Mouse (Mus musculus) forebrain, embryonic 13.5 days (tissue): ENCODE measurements around the gene Perm1. TPM values are rescaled to one million over a fixed set of nuclear protein-coding genes. Genes with fewer than 3 reads are reported as not detected.

Experiments
- ATAC-seq: fragments of 200-750 bp; cut with Nextera tagmentation; 2 replicates; pipeline ENCODE4 v1.8.0; 2017
- H3K27ac ChIP-seq: fragments of 300-500 bp; sonication (generic); 2 replicates; pipeline ENCODE4 v1.5.1; 2015; ENCODE audit warnings: inconsistent platforms, mild to moderate bottlenecking, moderate library complexity
- H3K27me3 ChIP-seq: fragments of 300-500 bp; sonication (generic); 2 replicates; pipeline ENCODE4 v1.6.1; 2015; ENCODE audit warnings: mild to moderate bottlenecking, inconsistent platforms
- H3K36me3 ChIP-seq: fragments of 300-500 bp; sonication (generic); 2 replicates; pipeline ENCODE4 v1.6.1; 2015; ENCODE audit warnings: mild to moderate bottlenecking, inconsistent platforms; ENCODE audit not compliant: poor library complexity, severe bottlenecking
- H3K4me1 ChIP-seq: fragments of 300-500 bp; sonication (generic); 2 replicates; pipeline ENCODE4 v1.6.1; 2015; ENCODE audit warnings: inconsistent platforms
- H3K4me2 ChIP-seq: fragments of 300-500 bp; sonication (generic); 2 replicates; pipeline ENCODE4 v1.6.1; 2015; ENCODE audit warnings: inconsistent platforms, mild to moderate bottlenecking, moderate library complexity
- H3K4me3 ChIP-seq: fragments of 300-500 bp; sonication (generic); 2 replicates; pipeline ENCODE4 v1.5.1; 2015; ENCODE audit warnings: mild to moderate bottlenecking, inconsistent platforms
- H3K9ac ChIP-seq: fragments of 300-500 bp; sonication (generic); 2 replicates; pipeline ENCODE4 v1.6.1; 2015; ENCODE audit warnings: mild to moderate bottlenecking, inconsistent platforms
- H3K9me3 ChIP-seq: fragments of 300-500 bp; sonication (generic); replicated peaks from 2 replicates; pipeline ENCODE4 v1.6.1; 2016; ENCODE audit warnings: inconsistent platforms
- WGBS: fragments of 180-500 bp; shearing (Covaris S2); methylation state at CpG from one replicate; pipeline ENCODE4 v1.1.7; 2015; 5-methylcytosine and 5-hydroxymethylcytosine counted together
- polyA plus RNA-seq: library from polyadenylated mRNA; unstranded; fragments of >200 nt; fragmentation: Nextera tagmentation; extraction: Ambion mirVana; gene quantifications from 2 replicates; pipeline ENCODE4 v1.2.1, GENCODE M21; 2015

Perm1 gene
- polyA plus RNA-seq, 1 experiment from 2014 or later, result 1.2 TPM

- H3K27ac ChIP-seq, result no peak overlapping the region
- peak; percentile 42 for ATAC-seq
- peak overlapping the region; percentile 15 for H3K4me2 ChIP-seq
- peaks cover 50% of the 10 kb centered on the region for H3K36me3 ChIP-seq
- peaks cover 13% of the 10 kb centered on the region for H3K4me1 ChIP-seq
- no peaks in the 10 kb centered on the region for H3K9me3 ChIP-seq
- WGBS, result 25% methylated on average over 12 of the region's 12 CpGs
- no peaks in the 10 kb centered on the region for H3K27me3 ChIP-seq
- H3K9ac ChIP-seq, result 0 out of 2 replicates have a peak overlapping the region, but pooled peaks have one; percentile 34
- H3K4me3 ChIP-seq, result no peak overlapping the region
These were observed 12.8 kb downstream of the Perm1 start for GRCm38 (mm10) chr4:156228393-156229024.

GRCm38 (mm10) chr4:156234021-156234501, 18.4 kb downstream of the Perm1 start:
- peak overlapping the region; percentile 77 for H3K9ac ChIP-seq
- H3K4me1 ChIP-seq, result peaks cover 19% of the 10 kb centered on the region
- H3K4me3 ChIP-seq, result peak overlapping the region; percentile 95
- no peaks in the 10 kb centered on the region for H3K27me3 ChIP-seq
- 2% methylated on average over 17 of the region's 17 CpGs for WGBS
- ATAC-seq, result no peak
- H3K36me3 ChIP-seq, result peaks cover 61% of the 10 kb centered on the region
- H3K27ac ChIP-seq, result peak overlapping the region; percentile 61
- H3K4me2 ChIP-seq, result peak overlapping the region; percentile 94
- no peaks in the 10 kb centered on the region for H3K9me3 ChIP-seq

GRCm38 (mm10) chr4:156234701-156235213, 19.1 kb downstream of the Perm1 start, which contains the start of gene Plekhn1:
Gene Plekhn1 (minus strand): TSS chr4:156234857.
- WGBS, result under 1% methylated on average over 46 of the region's 48 CpGs
- peak within 1 kb of the TSS; percentile 95 for H3K4me3 ChIP-seq
- H3K36me3 ChIP-seq, result peaks cover 61% of the 10 kb centered on the region
- H3K4me1 ChIP-seq, result peaks cover 19% of the 10 kb centered on the region
- H3K27ac ChIP-seq, result peak within 1 kb of the TSS; percentile 91
- peak within 1 kb of the TSS; percentile 79 for H3K9ac ChIP-seq
- H3K4me2 ChIP-seq, result peak within 1 kb of the TSS; percentile 94
- H3K9me3 ChIP-seq, result no peaks in the 10 kb centered on the region
- H3K27me3 ChIP-seq, result no peaks in the 10 kb centered on the region
- peak; percentile 51 for ATAC-seq

GRCm38 (mm10) chr4:156235360-156235770, 19.7 kb downstream of the Perm1 start:
- Histone ChIP-seq H3K27me3 (no peaks in the 10 kb centered on the region), H3K9ac (peak overlapping the region; percentile 79), H3K4me3 (peak overlapping the region; percentile 95), H3K4me2 (peak overlapping the region; percentile 94), H3K36me3 (peaks cover 61% of the 10 kb centered on the region), H3K4me1 (peaks cover 19% of the 10 kb centered on the region), H3K9me3 (no peaks in the 10 kb centered on the region), H3K27ac (peak overlapping the region; percentile 91)
- under 1% methylated on average over 15 of the region's 15 CpGs for WGBS
- ATAC-seq, result peak; percentile 61

- H3K27me3 ChIP-seq, result no peaks in the 10 kb centered on the region
- H3K4me1 ChIP-seq, result peaks cover 19% of the 10 kb centered on the region
- peak within 1 kb of the TSS; percentile 95 for H3K4me3 ChIP-seq
- H3K9me3 ChIP-seq, result no peaks in the 10 kb centered on the region
- ATAC-seq, result peak; percentile 93
- peak within 1 kb of the TSS; percentile 91 for H3K27ac ChIP-seq
- H3K4me2 ChIP-seq, result peak within 1 kb of the TSS; percentile 94
- peak within 1 kb of the TSS; percentile 79 for H3K9ac ChIP-seq
- WGBS, result under 1% methylated on average over 84 of the region's 90 CpGs
- peaks cover 61% of the 10 kb centered on the region for H3K36me3 ChIP-seq
These were observed 20.3 kb downstream of the Perm1 start, which contains the start of gene Noc2l for GRCm38 (mm10) chr4:156235808-156236533. Gene Noc2l (plus strand): TSS chr4:156236010.

- 21% methylated on average over 58 of the region's 60 CpGs for WGBS
- no peaks in the 10 kb centered on the region for H3K9me3 ChIP-seq
- peaks cover 61% of the 10 kb centered on the region for H3K36me3 ChIP-seq
- peak overlapping the region; percentile 95 for H3K4me3 ChIP-seq
- H3K9ac ChIP-seq, result peak overlapping the region; percentile 79
- no peak for ATAC-seq
- peak overlapping the region; percentile 94 for H3K4me2 ChIP-seq
- H3K4me1 ChIP-seq, result peaks cover 19% of the 10 kb centered on the region
- no peaks in the 10 kb centered on the region for H3K27me3 ChIP-seq
- no peak overlapping the region; the same call in 1 of the 2 replicates for H3K27ac ChIP-seq
These were observed 21.2 kb downstream of the Perm1 start for GRCm38 (mm10) chr4:156236651-156237447.

GRCm38 (mm10) chr4:156249567-156249966, 33.9 kb downstream of the Perm1 start:
- WGBS, result 71% methylated on average over 11 of the region's 11 CpGs
- no peak for ATAC-seq
- Histone ChIP-seq H3K9ac (no peak overlapping the region), H3K9me3 (no peaks in the 10 kb centered on the region), H3K36me3 (peaks cover 52% of the 10 kb centered on the region), H3K4me1 (peaks cover 4% of the 10 kb centered on the region), H3K27me3 (peaks cover 26% of the 10 kb centered on the region), H3K4me2 (no peak overlapping the region), H3K4me3 (no peak overlapping the region), H3K27ac (no peak overlapping the region)

- no peak overlapping the region for H3K27ac ChIP-seq
- H3K9me3 ChIP-seq, result no peaks in the 10 kb centered on the region
- H3K27me3 ChIP-seq, result peaks cover 38% of the 10 kb centered on the region
- no peak for ATAC-seq
- H3K4me1 ChIP-seq, result peaks cover 15% of the 10 kb centered on the region
- 70% methylated on average over 8 of the region's 8 CpGs for WGBS
- no peak overlapping the region for H3K9ac ChIP-seq
- peaks cover 38% of the 10 kb centered on the region for H3K36me3 ChIP-seq
- H3K4me2 ChIP-seq, result no peak overlapping the region
- no peak overlapping the region for H3K4me3 ChIP-seq
These were observed 35.4 kb downstream of the Perm1 start for GRCm38 (mm10) chr4:156251081-156251480.

- H3K4me3 ChIP-seq, result no peak overlapping the region
- peaks cover 38% of the 10 kb centered on the region for H3K27me3 ChIP-seq
- ATAC-seq, result no peak
- no peak overlapping the region for H3K9ac ChIP-seq
- H3K36me3 ChIP-seq, result peaks cover 28% of the 10 kb centered on the region
- no peak overlapping the region for H3K4me2 ChIP-seq
- no peaks in the 10 kb centered on the region for H3K9me3 ChIP-seq
- 32% methylated on average over 7 of the region's 7 CpGs for WGBS
- peaks cover 15% of the 10 kb centered on the region for H3K4me1 ChIP-seq
- no peak overlapping the region for H3K27ac ChIP-seq
These were observed 36.5 kb downstream of the Perm1 start for GRCm38 (mm10) chr4:156252140-156252539.

- H3K9me3 ChIP-seq, result no peaks in the 10 kb centered on the region
- no peak overlapping the region for H3K27ac ChIP-seq
- ATAC-seq, result no peak
- peaks cover 23% of the 10 kb centered on the region for H3K36me3 ChIP-seq
- H3K4me2 ChIP-seq, result no peak overlapping the region
- 30% methylated on average over 3 of the region's 3 CpGs for WGBS
- no peak overlapping the region for H3K9ac ChIP-seq
- H3K4me3 ChIP-seq, result no peak overlapping the region
- peaks cover 38% of the 10 kb centered on the region for H3K27me3 ChIP-seq
- H3K4me1 ChIP-seq, result peaks cover 15% of the 10 kb centered on the region
These were observed 37.0 kb downstream of the Perm1 start for GRCm38 (mm10) chr4:156252619-156253018.

GRCm38 (mm10) chr4:156253043-156253442, 37.4 kb downstream of the Perm1 start:
- no peak overlapping the region for H3K4me2 ChIP-seq
- H3K4me3 ChIP-seq, result no peak overlapping the region
- ATAC-seq, result no peak
- H3K9ac ChIP-seq, result no peak overlapping the region
- 47% methylated on average over 7 of the region's 7 CpGs for WGBS
- H3K4me1 ChIP-seq, result peaks cover 15% of the 10 kb centered on the region
- H3K27ac ChIP-seq, result no peak overlapping the region
- H3K36me3 ChIP-seq, result peaks cover 19% of the 10 kb centered on the region
- H3K27me3 ChIP-seq, result peaks cover 38% of the 10 kb centered on the region
- H3K9me3 ChIP-seq, result no peaks in the 10 kb centered on the region
